Mouse (Mus musculus): ENCODE results near the gene Igsf8.

GRCm38 (mm10) chr1:172355336-172355735, 93.9 kb downstream of the Igsf8 start:
- TF ChIP-seq CTCF (IDR thresholded peaks at IDR 0.05; ENCODE audit: low read depth) (no peak), EP300 (IDR thresholded peaks at IDR 0.05; ENCODE audit: low read depth) (no peak)
